Mouse (Mus musculus) heart, postnatal 0 days (tissue): ENCODE data around the gene Capn8. TPM values are rescaled to one million over a fixed set of nuclear protein-coding genes. Genes with fewer than 3 reads are reported as not detected.

Experiments
- ATAC-seq: fragments of 200-750 bp; cut with Nextera tagmentation; 2 replicates; pipeline ENCODE4 v1.8.0; 2017; ENCODE audit warnings: low read depth, moderate number of reproducible peaks, moderate library complexity; ENCODE audit not compliant: insufficient read depth
- DNase-seq: peaks from one replicate; pipeline ENCODE4 v3.0.0-alpha.2; 2016; ENCODE audit warnings: low spot score
- H3K27ac ChIP-seq: fragments of 300-500 bp; sonication (generic); 2 replicates; pipeline ENCODE4 v1.5.1; 2014; ENCODE audit warnings: low read depth, mild to moderate bottlenecking
- H3K27me3 ChIP-seq: fragments of 300-500 bp; sonication (generic); 2 replicates; pipeline ENCODE4 v1.6.1; 2014; ENCODE audit warnings: low read length, mixed read lengths; ENCODE audit not compliant: control insufficient read depth, insufficient read depth
- H3K36me3 ChIP-seq: fragments of 300-500 bp; sonication (generic); replicated peaks from 2 replicates; pipeline ENCODE4 v1.6.1; 2014; ENCODE audit warnings: low read length, mixed read lengths; ENCODE audit not compliant: control insufficient read depth, insufficient read depth
- H3K4me1 ChIP-seq: fragments of 300-500 bp; sonication (generic); 2 replicates; pipeline ENCODE4 v1.6.1; 2014; ENCODE audit warnings: antibody characterized with exemption; ENCODE audit not compliant: control insufficient read depth, insufficient read depth
- H3K4me2 ChIP-seq: fragments of 300-500 bp; sonication (generic); 2 replicates; pipeline ENCODE4 v1.6.1; 2014; ENCODE audit warnings: low read depth, mild to moderate bottlenecking, low read length, moderate library complexity
- H3K4me3 ChIP-seq: fragments of 300-500 bp; sonication (generic); 2 replicates; pipeline ENCODE4 v1.5.1; 2014; ENCODE audit warnings: low read depth, low read length
- H3K9ac ChIP-seq: fragments of 300-500 bp; sonication (generic); replicated peaks from 2 replicates; pipeline ENCODE4 v1.6.1; 2014; ENCODE audit warnings: low read depth, low read length, mixed read lengths
- H3K9me3 ChIP-seq: fragments of 300-500 bp; sonication (generic); replicated peaks from 2 replicates; pipeline ENCODE4 v1.6.1; 2016; ENCODE audit warnings: low read length; ENCODE audit not compliant: control insufficient read depth
- CTCF ChIP-seq: IDR thresholded peaks from 2 replicates; pipeline ENCODE4 v1.5.1; 2016; ENCODE audit warnings: antibody characterized with exemption, control low read depth, low read depth
- EP300 ChIP-seq: IDR thresholded peaks from 2 replicates; pipeline ENCODE4 v1.6.1; 2016; ENCODE audit warnings: antibody characterized with exemption, low read depth
- WGBS: fragments of 180-500 bp; shearing (Covaris S2); extraction: QIAGEN DNeasy Blood & Tissue Kit; methylation state at CpG from one replicate; pipeline ENCODE4 v1.1.7; 2014; 5-methylcytosine and 5-hydroxymethylcytosine counted together
- polyA plus RNA-seq: library from polyadenylated mRNA; unstranded; fragments of >200 nt; fragmentation: Nextera tagmentation; extraction: Ambion mirVana; gene quantifications from 2 replicates; pipeline ENCODE4 v1.2.1, GENCODE M21; 2015
- total RNA-seq: library from RNA; depleted of rRNA; stranded (reverse); fragments of >200 nt; gene quantifications from 2 replicates; pipeline ENCODE4 v1.2.3, GENCODE M21; 2014; ENCODE audit warnings: low replicate concordance; rRNA removed

Gene Capn8
- total and polyA plus RNA-seq, 2 experiments from 2014 or later, result not detected

GRCm38 (mm10) chr1:182670563-182671342 lies 105.9 kb downstream of the Capn8 start:
- H3K9ac ChIP-seq, result no peak overlapping the region
- peak; percentile 83 for ATAC-seq
- WGBS, result 42% methylated on average over 11 of the region's 11 CpGs
- peaks cover 6% of the 10 kb centered on the region; the same call in 1 of the 2 replicates for H3K9me3 ChIP-seq
- H3K4me1 ChIP-seq, result peaks cover 15% of the 10 kb centered on the region
- H3K27ac ChIP-seq, result peak overlapping the region; percentile 73
- H3K27me3 ChIP-seq, result no peaks in the 10 kb centered on the region
- peak; percentile 49 for DNase-seq
- no peak overlapping the region for H3K4me2 ChIP-seq
- H3K4me3 ChIP-seq, result no peak overlapping the region
- no peak for TF ChIP-seq CTCF
- TF ChIP-seq EP300, result peak; percentile 81
- H3K36me3 ChIP-seq, result no peaks in the 10 kb centered on the region

- 54% methylated on average over 4 of the region's 4 CpGs for WGBS
- TF ChIP-seq CTCF, result no peak
- TF ChIP-seq EP300, result no peak
- H3K4me3 ChIP-seq, result no peak overlapping the region
- no peaks in the 10 kb centered on the region for H3K36me3 ChIP-seq
- no peaks in the 10 kb centered on the region for H3K27me3 ChIP-seq
- H3K4me1 ChIP-seq, result peaks cover 15% of the 10 kb centered on the region
- DNase-seq (no peak), ATAC-seq (no peak)
- no peak overlapping the region for H3K9ac ChIP-seq
- H3K4me2 ChIP-seq, result no peak overlapping the region
- peaks cover 6% of the 10 kb centered on the region; the same call in 1 of the 2 replicates for H3K9me3 ChIP-seq
- H3K27ac ChIP-seq, result peak overlapping the region; percentile 58
These were observed 106.5 kb downstream of the Capn8 start for GRCm38 (mm10) chr1:182671343-182671624.

DNA sequence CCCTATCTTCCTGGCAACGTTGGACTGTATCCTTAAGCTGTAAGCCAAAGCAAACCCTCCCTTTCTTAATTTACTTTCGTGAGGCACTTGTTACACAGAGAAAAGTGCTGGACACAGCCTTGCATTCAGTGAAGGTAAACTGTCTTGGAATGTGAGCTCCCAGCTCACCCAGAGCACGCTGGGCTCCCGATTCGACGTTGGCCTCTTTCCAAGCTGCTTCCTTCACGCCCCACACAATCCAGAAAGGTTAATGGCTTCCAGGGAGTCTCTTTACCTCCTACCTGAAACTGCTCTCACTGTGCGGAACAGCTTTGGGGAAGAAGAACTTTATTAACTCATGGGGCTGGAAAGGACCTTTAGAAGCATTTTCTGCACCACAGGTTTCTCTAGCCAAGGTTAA lies 110.5 kb downstream of the Capn8 start:
- no peak for DNase-seq
- H3K27me3 ChIP-seq, result no peaks in the 10 kb centered on the region
- ATAC-seq, result no peak

DNA sequence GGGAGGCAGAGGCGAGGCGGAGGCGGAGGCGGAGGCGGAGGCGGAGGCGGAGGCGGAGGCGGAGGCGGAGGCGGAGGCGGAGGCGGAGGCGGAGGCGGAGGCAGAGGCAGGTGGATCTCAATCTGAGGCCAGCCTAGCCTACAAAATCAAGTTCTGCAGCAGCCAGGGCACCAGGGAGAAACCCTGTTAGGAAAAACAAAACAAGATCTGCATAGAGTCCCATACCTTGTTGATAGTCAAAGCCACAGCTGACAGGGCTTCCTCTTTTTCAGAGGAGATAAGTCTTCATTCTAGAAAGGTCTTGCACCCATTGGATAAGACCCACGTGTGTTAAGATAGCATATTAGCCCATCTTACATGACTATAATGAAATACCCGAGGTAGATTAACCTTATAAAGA lies 113.3 kb downstream of the Capn8 start:
- TF ChIP-seq CTCF (no peak), EP300 (no peak)
- Histone ChIP-seq H3K9me3 (peaks cover 6% of the 10 kb centered on the region; the same call in 1 of the 2 replicates), H3K4me2 (no peak overlapping the region), H3K4me3 (no peak overlapping the region), H3K27ac (no peak overlapping the region), H3K9ac (no peak overlapping the region), H3K27me3 (no peaks in the 10 kb centered on the region), H3K4me1 (peaks cover 11% of the 10 kb centered on the region), H3K36me3 (no peaks in the 10 kb centered on the region)
- ATAC-seq (no peak), DNase-seq (no peak)
- WGBS, result 94% methylated on average over 17 of the region's 17 CpGs

More for the DNA sequence above, 110.5 kb downstream of the Capn8 start:
- 34% methylated on average over 8 of the region's 8 CpGs for WGBS
- no peaks in the 10 kb centered on the region for H3K36me3 ChIP-seq
- H3K27ac ChIP-seq, result no peak overlapping the region
- TF ChIP-seq CTCF (no peak), EP300 (no peak)
- H3K4me1 ChIP-seq, result peaks cover 5% of the 10 kb centered on the region; the same call in 1 of the 2 replicates
- no peak overlapping the region for H3K4me3 ChIP-seq
- H3K9ac ChIP-seq, result no peak overlapping the region
- H3K9me3 ChIP-seq, result peaks cover 6% of the 10 kb centered on the region; the same call in 1 of the 2 replicates
- no peak overlapping the region for H3K4me2 ChIP-seq

DNA sequence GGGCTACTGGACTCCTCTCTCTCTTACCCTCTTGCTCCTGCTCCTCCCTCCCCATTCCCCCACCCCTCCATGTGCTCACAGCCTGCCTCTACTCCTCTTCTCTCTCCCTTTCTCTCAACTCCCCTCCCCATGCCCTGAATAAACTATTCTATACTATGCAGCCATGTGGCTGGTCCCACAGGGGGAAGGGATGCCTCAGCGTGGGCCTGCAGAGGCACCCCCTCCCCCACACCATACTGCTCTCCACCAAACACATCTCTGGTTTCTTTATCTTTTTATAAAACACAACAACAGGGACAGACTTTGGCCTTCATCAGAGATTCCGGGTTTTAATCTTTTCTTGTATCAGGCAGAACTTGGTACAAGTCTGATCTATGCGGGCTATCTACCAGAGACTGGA lies 114.4 kb downstream of the Capn8 start:
- peaks cover 6% of the 10 kb centered on the region; the same call in 1 of the 2 replicates for H3K9me3 ChIP-seq
- TF ChIP-seq CTCF (no peak), EP300 (no peak)
- no peak overlapping the region for H3K9ac ChIP-seq
- 64% methylated on average over 3 of the region's 3 CpGs for WGBS
- peaks cover 14% of the 10 kb centered on the region for H3K4me1 ChIP-seq
- DNase-seq (no peak), ATAC-seq (no peak)
- H3K36me3 ChIP-seq, result no peaks in the 10 kb centered on the region
- H3K27me3 ChIP-seq, result no peaks in the 10 kb centered on the region
- no peak overlapping the region for H3K4me2 ChIP-seq
- no peak overlapping the region for H3K4me3 ChIP-seq
- H3K27ac ChIP-seq, result no peak overlapping the region

- Histone ChIP-seq H3K36me3 (no peaks in the 10 kb centered on the region), H3K4me3 (no peak overlapping the region), H3K27ac (no peak overlapping the region), H3K4me1 (peaks cover 14% of the 10 kb centered on the region), H3K4me2 (no peak overlapping the region), H3K27me3 (no peaks in the 10 kb centered on the region), H3K9me3 (peaks cover 2% of the 10 kb centered on the region; the same call in 1 of the 2 replicates), H3K9ac (no peak overlapping the region)
- 60% methylated on average over 7 of the region's 7 CpGs for WGBS
- DNase-seq (no peak), ATAC-seq (no peak)
- TF ChIP-seq EP300, result no peak
These were observed 114.8 kb downstream of the Capn8 start for GRCm38 (mm10) chr1:182679582-182679981.

Other genes starting within 250 kb of the Capn8 start
- 12.2 and 27.9 TPM in 2 replicates for gene Fbxo28, start 223.4 kb upstream of the Capn8 start, total RNA-seq
- 7.2 and 7.7 TPM in 2 replicates for gene Fbxo28, start 223.4 kb upstream of the Capn8 start, polyA plus RNA-seq
- gene Trp53bp2, start 155.8 kb upstream of the Capn8 start, total RNA-seq, result 13.6 and 31.9 TPM in 2 replicates
- 7.4 and 8.3 TPM in 2 replicates for gene Trp53bp2, start 155.8 kb upstream of the Capn8 start, polyA plus RNA-seq
- gene Capn2, start 47.4 kb upstream of the Capn8 start, total RNA-seq, result 71.2 and 85.4 TPM in 2 replicates
- gene Capn2, start 47.4 kb upstream of the Capn8 start, polyA plus RNA-seq, result 56.8 and 62.6 TPM in 2 replicates
- gene Ccdc185, start 184.2 kb downstream of the Capn8 start, total RNA-seq, result not detected in 2 replicates
- gene Ccdc185, start 184.2 kb downstream of the Capn8 start, polyA plus RNA-seq, result not detected in 2 replicates
- 0.85 and 6.4 TPM in 2 replicates for gene Susd4, start 198.9 kb downstream of the Capn8 start, total RNA-seq
- 1.8 and 2.2 TPM in 2 replicates for gene Susd4, start 198.9 kb downstream of the Capn8 start, polyA plus RNA-seq